Mouse (Mus musculus): ENCODE data around the gene Iscu. TPM values are rescaled to one million over a fixed set of nuclear protein-coding genes. Genes with fewer than 3 reads are reported as not detected.
"Not testable (repeated sequence)": the region's sequence is repeated elsewhere in the genome, so short reads cannot be mapped to it uniquely, and the experiment has no call there.

The Iscu gene
- total RNA-seq, 2 experiments from 2014 or later, result 115 to 126 TPM

- DNase-seq (ENCODE audit: extremely low spot score in 1 of 2, low spot score in 1 of 2), result no peak
Observed at GRCm38 (mm10) chr5:113782624-113783023, 10.1 kb downstream of the Iscu start.

GRCm38 (mm10) chr5:113783581-113784001 lies 11.0 kb downstream of the Iscu start:
- no peak for DNase-seq (ENCODE audit: extremely low spot score in 1 of 2, low spot score in 1 of 2)

DNA sequence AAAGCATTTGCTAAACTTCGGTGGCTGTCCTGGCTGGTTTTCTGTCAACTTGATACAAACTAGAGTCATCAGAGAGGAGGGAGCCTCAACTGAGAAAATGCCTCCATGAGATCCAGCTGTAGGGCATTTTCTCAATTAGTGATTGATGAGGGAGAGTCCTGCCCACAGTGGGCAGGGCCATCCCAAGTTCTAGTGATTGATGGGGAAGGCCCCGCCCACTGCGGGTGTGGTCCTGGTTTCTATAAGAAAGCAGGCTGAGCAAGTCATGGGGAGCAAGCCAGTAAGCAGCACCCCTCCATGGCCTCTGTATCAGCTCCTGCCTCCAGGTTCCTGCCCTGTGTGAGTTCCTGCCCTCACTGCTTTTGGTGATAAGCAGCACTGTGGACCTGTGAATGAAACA lies 11.6 kb downstream of the Iscu start:
- DNase-seq (ENCODE audit: extremely low spot score in 1 of 2, low spot score in 1 of 2), result not testable (repeated sequence)

- DNase-seq (ENCODE audit: extremely low spot score in 1 of 2, low spot score in 1 of 2), result no peak
Observed at GRCm38 (mm10) chr5:113786985-113787384, 14.4 kb downstream of the Iscu start.

- no peak for DNase-seq (ENCODE audit: extremely low spot score in 1 of 2, low spot score in 1 of 2)
Observed at GRCm38 (mm10) chr5:113788645-113789044, 16.1 kb downstream of the Iscu start.

DNA sequence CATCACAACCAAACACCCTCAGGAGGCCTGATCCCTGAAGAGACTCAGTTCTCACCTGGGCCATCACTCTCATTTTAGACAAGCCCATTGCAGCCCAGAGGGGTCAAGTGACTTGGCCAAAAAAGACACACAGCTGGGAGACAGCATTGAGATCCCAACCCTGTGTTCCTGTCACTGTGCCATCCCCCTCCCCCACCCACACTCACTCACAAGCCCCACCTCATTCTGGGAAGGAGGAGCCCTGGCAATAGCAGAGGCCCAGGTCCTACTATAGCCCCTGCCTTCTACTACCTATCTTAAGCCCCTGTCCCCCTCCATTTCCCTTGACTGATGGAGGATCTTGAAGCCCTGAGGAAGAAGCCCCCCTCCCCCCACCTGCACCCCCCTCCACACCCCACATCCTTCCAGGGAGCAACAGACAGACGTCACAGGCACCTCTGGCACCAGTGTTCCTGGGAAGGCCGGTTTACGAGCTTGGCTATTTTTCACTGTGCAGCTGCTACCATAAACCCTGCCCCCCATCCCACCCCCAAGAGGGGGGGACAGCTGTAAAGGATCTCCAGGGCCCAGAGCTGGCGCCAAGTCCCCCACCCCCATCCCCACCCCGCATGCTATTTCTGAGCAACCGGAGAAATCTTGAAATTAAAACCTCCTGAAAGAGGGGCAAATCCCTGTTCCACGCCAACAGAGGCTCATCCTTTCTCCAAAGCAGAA lies 16.7 kb downstream of the Iscu start:
- DNase-seq (ENCODE audit: extremely low spot score in 1 of 2, low spot score in 1 of 2), result no peak

- DNase-seq (ENCODE audit: extremely low spot score in 1 of 2, low spot score in 1 of 2), result no peak
Observed at GRCm38 (mm10) chr5:113790453-113791196, 18.1 kb downstream of the Iscu start.

DNA sequence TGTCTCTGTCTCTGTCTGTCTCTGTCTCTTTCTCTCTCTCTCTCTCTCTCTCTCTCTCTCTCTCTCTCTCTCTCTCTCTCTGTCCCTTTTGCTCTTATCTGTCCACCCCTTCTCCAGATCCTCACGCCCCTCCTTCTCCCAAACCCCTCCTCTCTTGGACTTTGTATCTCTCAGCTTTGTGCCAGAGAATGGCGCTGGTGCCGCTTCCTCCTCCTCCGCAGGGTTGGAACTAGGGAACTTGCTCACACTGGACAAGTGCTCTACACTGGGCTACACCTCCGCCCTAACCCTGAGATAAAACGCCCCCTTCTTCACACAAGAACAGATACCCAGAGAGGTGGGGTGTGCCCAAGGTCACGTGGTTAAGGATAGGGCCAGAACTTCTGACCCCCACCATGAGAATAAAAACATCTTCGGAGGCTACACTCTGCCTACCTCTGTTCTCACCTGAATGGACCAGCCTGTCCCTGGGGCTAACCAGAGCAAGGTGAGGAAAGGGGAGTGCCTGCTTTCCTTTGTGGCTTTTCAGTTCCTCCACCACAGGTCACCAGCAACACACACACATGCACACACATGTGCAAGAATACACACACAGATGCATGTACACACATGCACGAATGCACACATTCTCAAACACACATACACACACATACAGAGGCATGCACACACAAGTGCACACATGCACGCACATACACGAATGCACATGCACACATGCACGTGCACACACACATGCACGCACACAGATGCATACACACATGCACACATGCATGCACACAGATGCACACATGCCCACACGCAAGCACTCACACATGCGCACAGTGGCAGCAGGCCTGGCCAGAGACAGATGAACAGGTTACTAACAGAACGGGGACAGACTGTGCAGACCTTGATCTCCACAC lies 18.9 kb downstream of the Iscu start:
- DNase-seq (ENCODE audit: extremely low spot score in 1 of 2, low spot score in 1 of 2), result no peak

DNA sequence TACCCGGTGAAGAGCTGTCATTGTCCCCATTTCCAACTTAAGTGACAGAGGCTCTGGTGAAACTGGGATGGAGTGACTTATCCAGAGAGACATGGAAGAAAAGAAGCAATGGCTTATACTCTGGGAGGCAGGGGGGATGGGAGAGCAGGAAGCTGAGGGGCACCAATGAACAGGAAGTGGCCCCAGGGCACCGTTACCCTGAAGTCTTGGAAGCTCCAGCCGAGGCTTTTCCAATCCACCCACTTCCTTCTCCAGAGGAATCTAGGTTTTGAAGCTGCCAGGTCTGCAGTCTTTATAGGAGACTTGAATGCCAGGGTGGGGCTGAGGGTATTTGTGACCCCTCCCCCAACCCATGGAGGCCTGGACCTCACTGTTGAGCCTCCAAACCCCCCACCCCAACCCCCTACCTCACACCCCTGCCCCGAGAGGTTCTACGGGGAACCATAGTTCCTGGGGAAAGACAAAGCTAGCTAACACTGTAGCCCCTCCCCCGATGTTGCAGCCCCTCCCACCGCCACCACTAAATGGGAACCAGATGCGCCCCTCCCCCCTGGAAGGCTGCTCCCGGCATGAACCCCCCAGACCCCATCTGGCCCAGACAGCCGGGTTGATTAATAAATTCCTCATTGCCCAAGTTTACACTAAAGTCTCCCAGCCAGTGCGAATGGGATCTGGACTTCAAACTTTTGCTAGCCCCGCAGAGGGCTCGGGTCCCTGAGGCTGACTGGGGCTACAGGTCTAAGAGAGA lies 24.0 kb downstream of the Iscu start:
- DNase-seq (ENCODE audit: extremely low spot score in 1 of 2, low spot score in 1 of 2), result no peak

GRCm38 (mm10) chr5:113797149-113797882 lies 24.8 kb downstream of the Iscu start:
- DNase-seq (ENCODE audit: extremely low spot score in 1 of 2, low spot score in 1 of 2), result no peak

GRCm38 (mm10) chr5:113798525-113798924 lies 26.0 kb downstream of the Iscu start:
- no peak for DNase-seq (ENCODE audit: extremely low spot score in 1 of 2, low spot score in 1 of 2)

DNA sequence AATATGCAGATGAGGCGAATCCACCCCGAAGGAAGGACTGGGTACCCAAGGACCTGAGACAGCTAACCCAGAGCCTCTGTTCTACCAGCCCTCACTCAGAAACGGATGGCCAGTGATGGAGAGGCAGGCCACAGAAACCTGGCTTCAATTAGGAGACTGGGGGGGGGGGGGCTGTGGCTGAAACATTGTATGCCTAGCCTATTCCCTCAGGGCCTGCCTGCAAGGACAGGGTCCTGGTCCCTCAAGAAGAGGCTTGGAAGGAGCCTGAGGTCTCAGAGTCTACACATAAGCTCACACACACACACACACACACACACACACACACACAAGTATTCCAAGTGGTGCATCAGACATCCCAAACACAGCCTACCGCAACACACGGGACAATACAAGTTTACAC lies 27.1 kb downstream of the Iscu start:
- DNase-seq (ENCODE audit: extremely low spot score in 1 of 2, low spot score in 1 of 2), result no peak

GRCm38 (mm10) chr5:113800280-113800679 lies 27.7 kb downstream of the Iscu start, which contains the start of gene Tmem119:
Gene Tmem119 (minus strand): TSS chr5:113800516.
- no peak for DNase-seq (ENCODE audit: extremely low spot score in 1 of 2, low spot score in 1 of 2)

GRCm38 (mm10) chr5:113804395-113804966 lies 31.9 kb downstream of the Iscu start:
- DNase-seq (ENCODE audit: extremely low spot score in 1 of 2, low spot score in 1 of 2), result no peak

DNA sequence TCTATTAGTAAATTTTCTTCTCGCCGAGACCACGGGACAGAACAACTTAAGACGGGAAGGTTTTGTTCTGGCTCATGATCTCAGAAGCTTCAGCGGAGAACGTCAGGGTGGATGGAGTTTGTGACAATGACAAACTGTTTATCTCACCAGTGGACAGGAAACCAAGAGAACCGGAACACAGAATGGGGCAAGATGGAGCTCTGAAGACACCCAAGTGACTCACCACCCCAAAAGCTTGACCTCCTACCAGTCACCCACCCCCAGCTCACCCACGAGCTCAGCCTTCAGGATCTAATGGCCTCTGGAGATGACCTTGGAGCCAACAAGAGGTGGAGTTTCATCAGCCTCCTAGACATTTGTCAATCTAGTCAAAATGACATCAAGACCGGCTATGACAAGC lies 32.8 kb downstream of the Iscu start:
- no peak for DNase-seq (ENCODE audit: extremely low spot score in 1 of 2, low spot score in 1 of 2)

GRCm38 (mm10) chr5:113806414-113806813 lies 33.9 kb downstream of the Iscu start:
- no peak for DNase-seq (ENCODE audit: extremely low spot score in 1 of 2, low spot score in 1 of 2)

DNA sequence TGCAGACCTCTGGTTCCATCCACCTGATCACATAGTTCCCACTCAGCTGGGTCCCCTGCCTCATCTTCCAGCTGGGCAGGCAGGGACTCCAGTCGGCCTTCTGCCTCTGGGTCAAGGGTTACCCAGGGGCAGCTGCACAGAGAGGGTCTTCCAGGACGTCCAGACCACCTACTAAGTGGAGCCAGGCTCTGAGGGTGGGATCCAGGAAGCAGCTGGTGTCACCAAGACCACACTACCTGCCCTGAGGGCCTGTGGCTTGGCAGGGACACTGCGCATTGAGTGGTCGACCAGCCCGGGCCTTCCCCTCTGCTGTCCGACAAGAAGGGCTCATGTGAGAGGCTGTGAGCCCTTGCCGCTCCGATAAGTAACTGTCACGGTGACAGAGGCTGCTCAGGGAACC lies 35.2 kb downstream of the Iscu start:
- DNase-seq (ENCODE audit: extremely low spot score in 1 of 2, low spot score in 1 of 2), result no peak

- DNase-seq (ENCODE audit: extremely low spot score in 1 of 2, low spot score in 1 of 2), result no peak
Observed at GRCm38 (mm10) chr5:113808177-113808576, 35.6 kb downstream of the Iscu start.

DNA sequence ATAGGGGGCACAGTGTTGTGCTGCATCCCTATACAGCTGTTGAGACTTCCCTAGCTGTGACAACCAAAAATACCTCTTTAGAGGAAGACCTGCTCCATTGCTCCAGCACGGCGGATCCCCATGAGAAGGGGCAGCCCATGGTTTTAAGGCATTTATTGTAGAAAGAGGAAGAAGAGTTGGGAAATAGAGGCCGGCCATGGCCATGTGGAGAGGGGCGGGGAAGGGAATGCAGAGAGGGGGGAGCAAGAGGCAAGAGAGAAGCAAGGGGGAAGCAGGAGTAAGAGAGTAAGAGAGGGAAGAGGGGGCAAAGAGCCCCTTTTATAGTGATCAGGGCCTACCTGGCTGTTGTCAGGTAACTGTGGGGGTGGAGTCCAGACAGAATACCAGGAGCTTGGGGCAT lies 37.6 kb downstream of the Iscu start:
- no peak for DNase-seq (ENCODE audit: extremely low spot score in 1 of 2, low spot score in 1 of 2)

Data from layer of hippocampus, postnatal 25 days (tissue).